Mouse (Mus musculus) MEL (cell line): ENCODE results near the gene Tomm20.
A peak's percentile ranks its signal among the peaks of the same experiment; 100 is the strongest.

Experiments used
- CHD1 ChIP-seq: IDR thresholded peaks from 2 replicates; pipeline ENCODE4 v1.6.1; 2012; ENCODE audit warnings: low read depth, mild to moderate bottlenecking, inconsistent platforms, low read length, improper control_type of control experiment
- CHD2 ChIP-seq: IDR thresholded peaks from 2 replicates; pipeline ENCODE4 v1.6.1; 2011; ENCODE audit warnings: low read length, improper control_type of control experiment
- CTCF ChIP-seq, 3 experiments: IDR thresholded peaks in 2 of 3; conservative IDR thresholded peaks in 1 of 3; 2 replicates each; pipeline ENCODE4 v1.5.1; 2011 to 2012; ENCODE audit warnings: low read length in 3 of 3, low read depth in 2 of 3, mild to moderate bottlenecking in 2 of 3, improper control_type of control experiment in 1 of 3, inconsistent platforms in 1 of 3, mixed read lengths in 1 of 3, moderate library complexity in 1 of 3; ENCODE audit not compliant: control insufficient read depth in 1 of 3, insufficient read depth in 1 of 3, poor library complexity in 1 of 3, severe bottlenecking in 1 of 3
- ELF1 ChIP-seq: IDR thresholded peaks from 2 replicates; pipeline ENCODE4 v1.6.1; 2014; ENCODE audit warnings: low read depth, mild to moderate bottlenecking, inconsistent platforms, low read length, improper control_type of control experiment, moderate library complexity
- EP300 ChIP-seq, 2 experiments: IDR thresholded peaks; 2 replicates each; pipeline ENCODE4 v1.6.1; 2011; ENCODE audit warnings: improper control_type of control experiment in 2 of 2, low read length in 2 of 2, low read depth in 1 of 2, mild to moderate bottlenecking in 1 of 2
- ETS1 ChIP-seq: IDR thresholded peaks from 2 replicates; pipeline ENCODE4 v1.6.1; 2012; ENCODE audit warnings: low read depth, mild to moderate bottlenecking, inconsistent platforms, low read length, improper control_type of control experiment, moderate library complexity
- GATA1 ChIP-seq: IDR thresholded peaks from 2 replicates; pipeline ENCODE4 v1.6.1; 2011; ENCODE audit warnings: low read depth, low read length, improper control_type of control experiment
- HCFC1 ChIP-seq: IDR thresholded peaks from 2 replicates; pipeline ENCODE4 v1.6.1; 2012; ENCODE audit warnings: low read depth, mild to moderate bottlenecking, inconsistent platforms, low read length, improper control_type of control experiment, moderate library complexity
- MAZ ChIP-seq: IDR thresholded peaks from 2 replicates; pipeline ENCODE4 v1.6.1; 2012; ENCODE audit warnings: low read depth, mild to moderate bottlenecking, inconsistent platforms, low read length, improper control_type of control experiment
- MEF2A ChIP-seq: IDR thresholded peaks from 2 replicates; pipeline ENCODE4 v1.6.1; 2014; ENCODE audit warnings: low read depth, mild to moderate bottlenecking, inconsistent platforms, low read length, improper control_type of control experiment; ENCODE audit not compliant: poor library complexity, insufficient replicate concordance, severe bottlenecking; ENCODE audit errors: extremely low read depth
- POLR2A ChIP-seq, 2 experiments: IDR thresholded peaks; 2 replicates each; pipeline ENCODE4 v1.6.1; 2011 to 2012; ENCODE audit warnings: low read length in 2 of 2, mild to moderate bottlenecking in 2 of 2, control low read depth in 1 of 2, improper control_type of control experiment in 1 of 2, low read depth in 1 of 2, moderate library complexity in 1 of 2; ENCODE audit not compliant: control insufficient read depth in 1 of 2, insufficient read depth in 1 of 2, poor library complexity in 1 of 2
- POLR2AphosphoS5 ChIP-seq: IDR thresholded peaks from 2 replicates; pipeline ENCODE4 v1.6.1; 2012; ENCODE audit warnings: low read depth, borderline replicate concordance, mild to moderate bottlenecking, inconsistent platforms, low read length, moderate library complexity, mixed read lengths
- RAD21 ChIP-seq: IDR thresholded peaks from 2 replicates; pipeline ENCODE4 v1.6.1; 2011; ENCODE audit warnings: mild to moderate bottlenecking, low read depth, low read length, improper control_type of control experiment
- ZC3H11A ChIP-seq: IDR thresholded peaks from 2 replicates; pipeline ENCODE4 v1.6.1; 2012; ENCODE audit warnings: low read depth, mild to moderate bottlenecking, inconsistent platforms, low read length, improper control_type of control experiment

DNA sequence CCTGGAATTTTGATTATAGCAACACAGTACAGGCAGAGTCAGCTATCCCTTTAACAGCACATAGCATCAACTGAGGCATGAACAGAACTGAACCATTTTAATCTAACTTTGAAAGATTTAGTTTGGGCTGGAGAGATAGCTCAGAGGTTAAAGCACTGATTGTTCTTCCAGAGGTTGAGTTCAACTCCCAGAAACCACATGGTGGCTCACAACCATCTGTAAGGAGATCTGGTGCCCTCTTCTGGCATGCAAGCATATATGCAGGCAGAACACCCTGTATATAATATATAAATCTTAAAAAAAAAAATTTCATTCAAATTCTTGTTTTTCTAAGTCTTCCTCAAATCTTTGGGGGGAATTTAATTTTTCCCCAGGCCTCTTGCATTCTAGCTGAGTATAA, 9.7 kb downstream of the Tomm20 start:
- TF ChIP-seq CTCF (IDR thresholded peaks at IDR 0.05 in 2 of 3, conservative IDR thresholded peaks at IDR 0.05 in 1 of 3; ENCODE audit: control insufficient read depth in 1 of 3, insufficient read depth in 1 of 3, low read depth in 2 of 3, low read length in 3 of 3, poor library complexity in 1 of 3, severe bottlenecking in 1 of 3) (peak; percentile 32 to 45 (median 44)), ELF1 (no peak), ZC3H11A (no peak), HCFC1 (no peak), CHD2 (no peak), ETS1 (no peak), CHD1 (no peak), POLR2A (IDR thresholded peaks at IDR 0.05; ENCODE audit: control insufficient read depth in 1 of 2, insufficient read depth in 1 of 2, low read depth in 1 of 2, low read length in 2 of 2, poor library complexity in 1 of 2) (no peak), POLR2AphosphoS5 (no peak), MAZ (no peak), EP300 (IDR thresholded peaks at IDR 0.05; ENCODE audit: low read depth in 1 of 2, low read length in 2 of 2) (no peak), RAD21 (no peak; the same call in 1 of the 2 replicates), MEF2A (no peak), GATA1 (no peak)
